Mouse (Mus musculus): ENCODE measurements around the gene Sept8. TPM values are rescaled to one million over a fixed set of nuclear protein-coding genes. Genes with fewer than 3 reads are reported as not detected.

Gene Sept8
- polyA plus RNA-seq, 1 experiment: 52.2 TPM

- TF ChIP-seq CTCF (IDR thresholded peaks at IDR 0.05; ENCODE audit: control insufficient read depth, insufficient read depth, low read length) (no peak), POLR2A (IDR thresholded peaks at IDR 0.05; ENCODE audit: borderline replicate concordance, control insufficient read depth, low read depth, low read length) (no peak)
- Histone ChIP-seq H3K27ac (ENCODE audit: control insufficient read depth, insufficient read depth, low read depth, low read length, poor library complexity) (0 out of 2 replicates have a peak overlapping the region, but pooled peaks have one; percentile 85), H3K4me3 (replicated peaks; ENCODE audit: control insufficient read depth, low read depth, low read length) (no peak overlapping the region), H3K4me1 (ENCODE audit: control insufficient read depth, insufficient read depth, low read length) (peaks cover 1% of the 10 kb centered on the region; the same call in 1 of the 2 replicates)
- WGBS: 37% methylated on average over 5 of the region's 5 CpGs
These were observed 298 bp upstream of the Sept8 start for GRCm38 (mm10) chr11:53518759-53519158.

GRCm38 (mm10) chr11:53520122-53520978 lies 1.3 kb downstream of the Sept8 start:
- no peak for TF ChIP-seq CTCF (IDR thresholded peaks at IDR 0.05; ENCODE audit: control insufficient read depth, insufficient read depth, low read length)
- TF ChIP-seq POLR2A (IDR thresholded peaks at IDR 0.05; ENCODE audit: borderline replicate concordance, control insufficient read depth, low read depth, low read length): 0 out of 2 replicates have a peak, but pooled peaks have one; percentile 34
- WGBS: 9% methylated on average over 24 of the region's 24 CpGs
- Histone ChIP-seq H3K4me1 (ENCODE audit: control insufficient read depth, insufficient read depth, low read length) (peaks cover 1% of the 10 kb centered on the region; the same call in 1 of the 2 replicates), H3K4me3 (replicated peaks; ENCODE audit: control insufficient read depth, low read depth, low read length) (peak overlapping the region; percentile 70), H3K27ac (ENCODE audit: control insufficient read depth, insufficient read depth, low read depth, low read length, poor library complexity) (peak overlapping the region; percentile 85)

- peak overlapping the region; percentile 70 for H3K27ac ChIP-seq (ENCODE audit: control insufficient read depth, insufficient read depth, low read depth, low read length, poor library complexity)
- 52% methylated on average over 16 of the region's 16 CpGs for WGBS
- peaks cover 1% of the 10 kb centered on the region; the same call in 1 of the 2 replicates for H3K4me1 ChIP-seq (ENCODE audit: control insufficient read depth, insufficient read depth, low read length)
- TF ChIP-seq CTCF (IDR thresholded peaks at IDR 0.05; ENCODE audit: control insufficient read depth, insufficient read depth, low read length): no peak
- no peak for TF ChIP-seq POLR2A (IDR thresholded peaks at IDR 0.05; ENCODE audit: borderline replicate concordance, control insufficient read depth, low read depth, low read length)
- H3K4me3 ChIP-seq (replicated peaks; ENCODE audit: control insufficient read depth, low read depth, low read length): peak overlapping the region; percentile 59
These were observed 2.2 kb downstream of the Sept8 start for GRCm38 (mm10) chr11:53521120-53521820.

GRCm38 (mm10) chr11:53521821-53522131 lies 2.7 kb downstream of the Sept8 start:
- no peak for TF ChIP-seq POLR2A (IDR thresholded peaks at IDR 0.05; ENCODE audit: borderline replicate concordance, control insufficient read depth, low read depth, low read length)
- no peak for TF ChIP-seq CTCF (IDR thresholded peaks at IDR 0.05; ENCODE audit: control insufficient read depth, insufficient read depth, low read length)
- WGBS: 62% methylated on average over 7 of the region's 7 CpGs
- peak overlapping the region; percentile 59 for H3K4me3 ChIP-seq (replicated peaks; ENCODE audit: control insufficient read depth, low read depth, low read length)
- peak overlapping the region; percentile 70 for H3K27ac ChIP-seq (ENCODE audit: control insufficient read depth, insufficient read depth, low read depth, low read length, poor library complexity)
- peaks cover 1% of the 10 kb centered on the region; the same call in 1 of the 2 replicates for H3K4me1 ChIP-seq (ENCODE audit: control insufficient read depth, insufficient read depth, low read length)

- Histone ChIP-seq H3K4me1 (ENCODE audit: control insufficient read depth, insufficient read depth, low read length) (peaks cover 1% of the 10 kb centered on the region; the same call in 1 of the 2 replicates), H3K4me3 (replicated peaks; ENCODE audit: control insufficient read depth, low read depth, low read length) (no peak overlapping the region), H3K27ac (ENCODE audit: control insufficient read depth, insufficient read depth, low read depth, low read length, poor library complexity) (no peak overlapping the region)
- WGBS: 71% methylated on average over 3 of the region's 3 CpGs
- no peak for TF ChIP-seq POLR2A (IDR thresholded peaks at IDR 0.05; ENCODE audit: borderline replicate concordance, control insufficient read depth, low read depth, low read length)
- TF ChIP-seq CTCF (IDR thresholded peaks at IDR 0.05; ENCODE audit: control insufficient read depth, insufficient read depth, low read length): no peak
These were observed 3.3 kb downstream of the Sept8 start for GRCm38 (mm10) chr11:53522362-53522761.

- peaks cover 1% of the 10 kb centered on the region for H3K4me1 ChIP-seq (ENCODE audit: control insufficient read depth, insufficient read depth, low read length)
- H3K4me3 ChIP-seq (replicated peaks; ENCODE audit: control insufficient read depth, low read depth, low read length): no peak overlapping the region
These were observed 3.9 kb downstream of the Sept8 start for GRCm38 (mm10) chr11:53522930-53523329.

GRCm38 (mm10) chr11:53523545-53524405 lies 4.7 kb downstream of the Sept8 start:
- TF ChIP-seq CTCF (IDR thresholded peaks at IDR 0.05; ENCODE audit: control insufficient read depth, insufficient read depth, low read length) (no peak), POLR2A (IDR thresholded peaks at IDR 0.05; ENCODE audit: borderline replicate concordance, control insufficient read depth, low read depth, low read length) (no peak)
- no peak overlapping the region for H3K4me3 ChIP-seq (replicated peaks; ENCODE audit: control insufficient read depth, low read depth, low read length)
- H3K4me1 ChIP-seq (ENCODE audit: control insufficient read depth, insufficient read depth, low read length): peaks cover 1% of the 10 kb centered on the region
- WGBS: 83% methylated on average over 14 of the region's 14 CpGs
- no peak overlapping the region for H3K27ac ChIP-seq (ENCODE audit: control insufficient read depth, insufficient read depth, low read depth, low read length, poor library complexity)

More at GRCm38 (mm10) chr11:53522930-53523329, 3.9 kb downstream of the Sept8 start:
- TF ChIP-seq CTCF (IDR thresholded peaks at IDR 0.05; ENCODE audit: control insufficient read depth, insufficient read depth, low read length): no peak
- no peak for TF ChIP-seq POLR2A (IDR thresholded peaks at IDR 0.05; ENCODE audit: borderline replicate concordance, control insufficient read depth, low read depth, low read length)
- 48% methylated on average over 9 of the region's 9 CpGs for WGBS
- H3K27ac ChIP-seq (ENCODE audit: control insufficient read depth, insufficient read depth, low read depth, low read length, poor library complexity): no peak overlapping the region

Measured in bone marrow, adult 2 months (tissue).